Mouse (Mus musculus) limb, embryonic 13.5 days (tissue): ENCODE data around the gene Col6a6. TPM values are rescaled to one million over a fixed set of nuclear protein-coding genes. Genes with fewer than 3 reads are reported as not detected.

Experiments used
- ATAC-seq: fragments of 200-750 bp; cut with Nextera tagmentation; 2 replicates; pipeline ENCODE4 v1.8.0; 2017; ENCODE audit warnings: low read depth, moderate number of reproducible peaks, moderate TSS enrichment; ENCODE audit not compliant: low FRiP score
- H3K27ac ChIP-seq: fragments of 300-500 bp; sonication (generic); 2 replicates; pipeline ENCODE4 v1.5.1; 2015; ENCODE audit warnings: inconsistent platforms, mild to moderate bottlenecking, moderate library complexity
- H3K27me3 ChIP-seq: fragments of 300-500 bp; sonication (generic); 2 replicates; pipeline ENCODE4 v1.6.1; 2015; ENCODE audit warnings: mild to moderate bottlenecking, inconsistent platforms
- H3K36me3 ChIP-seq: fragments of 300-500 bp; sonication (generic); 2 replicates; pipeline ENCODE4 v1.6.1; 2015; ENCODE audit warnings: inconsistent platforms, mild to moderate bottlenecking, moderate library complexity
- H3K4me1 ChIP-seq: fragments of 300-500 bp; sonication (generic); 2 replicates; pipeline ENCODE4 v1.6.1; 2015; ENCODE audit warnings: inconsistent platforms
- H3K4me2 ChIP-seq: fragments of 300-500 bp; sonication (generic); replicated peaks from 2 replicates; pipeline ENCODE4 v1.6.1; 2015; ENCODE audit warnings: inconsistent platforms, mild to moderate bottlenecking, moderate library complexity
- H3K4me3 ChIP-seq: fragments of 300-500 bp; sonication (generic); 2 replicates; pipeline ENCODE4 v1.5.1; 2015; ENCODE audit warnings: moderate library complexity, mild to moderate bottlenecking, inconsistent platforms
- H3K9ac ChIP-seq: fragments of 300-500 bp; sonication (generic); 2 replicates; pipeline ENCODE4 v1.6.1; 2015; ENCODE audit warnings: mild to moderate bottlenecking, inconsistent platforms
- H3K9me3 ChIP-seq: fragments of 300-500 bp; sonication (generic); 2 replicates; pipeline ENCODE4 v1.6.1; 2016; ENCODE audit warnings: inconsistent platforms
- WGBS: fragments of 180-500 bp; shearing (Covaris S2); methylation state at CpG from one replicate; pipeline ENCODE4 v1.1.7; 2015; 5-methylcytosine and 5-hydroxymethylcytosine counted together
- polyA plus RNA-seq: library from polyadenylated mRNA; unstranded; fragments of >200 nt; fragmentation: Nextera tagmentation; extraction: Ambion mirVana; gene quantifications from 2 replicates; pipeline ENCODE4 v1.2.1, GENCODE M21; 2015

Col6a6 gene
- polyA plus RNA-seq, 1 experiment from 2014 or later: 1.7 TPM

DNA sequence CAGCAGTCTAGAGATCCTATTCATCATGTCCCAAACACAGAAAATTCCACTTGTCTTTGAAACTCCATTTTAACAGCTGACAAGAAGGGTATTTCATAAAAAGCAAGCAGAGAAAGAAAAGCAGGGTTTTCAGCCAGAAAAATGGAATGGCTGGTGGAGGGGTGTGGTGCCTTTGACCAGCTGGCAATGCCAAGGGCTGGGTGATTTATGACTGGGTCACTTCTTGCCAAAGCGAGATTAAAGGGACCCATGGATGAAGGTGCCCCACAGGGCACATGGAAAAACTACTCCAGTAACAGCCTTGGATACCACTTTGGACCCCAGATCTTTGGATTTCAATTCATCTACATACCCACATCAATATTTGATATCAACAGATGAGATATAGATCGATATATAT lies 93.3 kb downstream of the Col6a6 start:
- H3K4me2 ChIP-seq: no peak overlapping the region
- 65% methylated on average over 2 of the region's 2 CpGs for WGBS
- no peak for ATAC-seq

DNA sequence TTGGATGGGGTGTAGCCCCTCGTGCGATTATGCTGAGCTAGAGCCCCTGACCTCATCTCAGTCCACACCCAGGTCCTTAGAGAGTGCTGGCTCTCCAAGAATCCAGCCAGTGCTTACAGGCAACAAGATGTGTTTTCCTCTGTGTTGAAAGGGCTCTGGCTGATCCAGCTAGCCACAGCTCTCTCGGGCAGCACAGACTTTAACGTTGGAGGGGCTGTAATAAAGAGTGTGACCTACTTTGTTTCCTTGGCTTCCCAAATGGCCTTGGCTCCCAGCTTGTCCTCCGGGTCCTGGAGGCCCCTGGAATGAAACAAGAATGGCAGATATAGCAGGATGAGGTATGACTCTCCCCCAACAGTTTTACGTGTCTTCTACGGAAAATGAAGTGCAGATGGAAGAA lies 96.0 kb downstream of the Col6a6 start:
- Histone ChIP-seq H3K36me3 (no peaks in the 10 kb centered on the region), H3K4me1 (peaks cover 10% of the 10 kb centered on the region), H3K4me2 (no peak overlapping the region), H3K4me3 (no peak overlapping the region), H3K27me3 (no peaks in the 10 kb centered on the region), H3K27ac (peak overlapping the region; percentile 22; the same call in 1 of the 2 replicates), H3K9ac (no peak overlapping the region), H3K9me3 (no peaks in the 10 kb centered on the region)
- whole genome bisulfite sequencing: 42% methylated on average over 7 of the region's 7 CpGs
- peak; percentile 78 for ATAC-seq

More for the DNA sequence above, 93.3 kb downstream of the Col6a6 start:
- H3K4me3 ChIP-seq: no peak overlapping the region
- H3K9me3 ChIP-seq: no peaks in the 10 kb centered on the region
- H3K36me3 ChIP-seq: no peaks in the 10 kb centered on the region
- H3K27me3 ChIP-seq: no peaks in the 10 kb centered on the region
- no peak overlapping the region for H3K9ac ChIP-seq
- no peak overlapping the region for H3K27ac ChIP-seq
- H3K4me1 ChIP-seq: peaks cover 18% of the 10 kb centered on the region

DNA sequence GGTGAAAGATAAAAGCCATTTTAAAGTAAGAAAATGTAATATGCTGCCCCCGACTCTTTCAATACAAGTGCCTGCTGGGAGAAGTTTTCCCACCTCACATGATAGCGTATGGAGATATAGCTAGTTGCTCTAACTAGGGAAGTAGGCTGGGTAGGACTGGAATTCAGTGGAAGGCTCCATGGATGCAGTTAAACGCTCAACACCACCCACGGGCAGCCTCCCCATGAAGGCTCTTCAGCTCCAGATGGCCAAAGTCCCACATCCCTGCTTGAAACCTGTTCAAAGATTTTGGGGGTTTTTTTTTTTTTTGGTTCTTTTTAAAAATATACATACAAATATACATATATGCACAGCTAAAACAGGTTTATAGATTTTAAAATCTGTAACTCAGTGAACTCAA lies 107.5 kb downstream of the Col6a6 start:
- no peak overlapping the region for H3K9ac ChIP-seq
- no peak overlapping the region for H3K4me2 ChIP-seq
- 71% methylated on average over 4 of the region's 4 CpGs for WGBS
- no peaks in the 10 kb centered on the region for H3K4me1 ChIP-seq
- no peak overlapping the region for H3K4me3 ChIP-seq
- H3K27ac ChIP-seq: no peak overlapping the region
- H3K9me3 ChIP-seq: no peaks in the 10 kb centered on the region
- H3K27me3 ChIP-seq: no peaks in the 10 kb centered on the region
- H3K36me3 ChIP-seq: no peaks in the 10 kb centered on the region
- no peak for ATAC-seq

DNA sequence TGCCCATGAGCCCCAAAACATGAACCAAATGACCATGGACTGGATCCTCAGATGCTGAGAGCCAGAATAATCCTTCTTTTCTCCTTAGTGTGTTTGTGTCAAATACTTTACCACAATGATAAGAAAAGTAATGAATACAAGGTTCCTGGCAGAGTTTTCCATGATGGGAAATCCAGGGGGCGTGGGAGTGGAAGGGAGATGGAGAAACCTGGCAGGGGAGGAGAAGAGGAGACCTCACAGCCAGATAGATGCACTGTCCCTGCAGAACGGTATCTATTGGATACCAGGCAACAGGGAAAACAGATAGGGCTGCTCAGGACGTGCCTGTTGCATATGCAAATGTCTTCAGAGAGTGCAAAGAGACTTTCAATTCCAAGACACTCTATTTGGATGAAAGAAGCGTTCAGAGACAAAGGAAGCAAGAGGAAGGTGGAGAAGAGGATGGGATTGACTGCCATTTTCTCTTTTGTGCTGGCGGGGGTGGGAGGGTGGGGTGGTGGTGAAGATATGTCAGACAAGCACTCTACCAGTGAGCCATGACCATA lies 108.0 kb downstream of the Col6a6 start:
- no peak overlapping the region for H3K27ac ChIP-seq
- 56% methylated on average over 5 of the region's 5 CpGs for whole genome bisulfite sequencing

DNA sequence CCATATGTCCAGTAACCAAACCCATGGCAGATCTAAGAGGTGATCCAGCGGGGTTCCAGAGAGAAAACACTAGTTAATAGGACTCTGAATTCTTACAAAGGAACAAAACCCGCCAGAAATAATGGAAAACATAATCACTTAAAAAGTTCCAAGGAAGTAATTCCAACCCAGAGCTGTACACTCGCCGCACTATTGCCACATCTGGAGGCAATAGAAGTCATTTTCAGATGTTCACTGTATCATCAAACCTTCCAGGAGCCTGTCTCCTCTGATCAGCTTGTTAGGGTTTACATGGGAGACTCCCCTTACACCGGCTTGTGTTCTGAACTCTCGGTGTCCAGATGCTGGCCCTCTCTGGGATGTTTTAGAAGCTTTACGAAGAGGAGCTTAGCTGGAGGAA lies 108.6 kb downstream of the Col6a6 start:
- Histone ChIP-seq H3K36me3 (no peaks in the 10 kb centered on the region), H3K9me3 (no peaks in the 10 kb centered on the region), H3K27ac (no peak overlapping the region), H3K4me3 (no peak overlapping the region), H3K4me2 (no peak overlapping the region), H3K4me1 (0 out of 2 replicates have a peak, but pooled peaks cover 4% of the 10 kb centered on the region), H3K9ac (no peak overlapping the region), H3K27me3 (no peaks in the 10 kb centered on the region)
- no peak for ATAC-seq
- 27% methylated on average over 7 of the region's 7 CpGs for WGBS

More for the DNA sequence above, 108.0 kb downstream of the Col6a6 start:
- Histone ChIP-seq H3K27me3 (no peaks in the 10 kb centered on the region), H3K4me1 (no peaks in the 10 kb centered on the region), H3K4me2 (no peak overlapping the region), H3K9me3 (no peaks in the 10 kb centered on the region), H3K4me3 (no peak overlapping the region), H3K36me3 (no peaks in the 10 kb centered on the region), H3K9ac (no peak overlapping the region)
- ATAC-seq: no peak

DNA sequence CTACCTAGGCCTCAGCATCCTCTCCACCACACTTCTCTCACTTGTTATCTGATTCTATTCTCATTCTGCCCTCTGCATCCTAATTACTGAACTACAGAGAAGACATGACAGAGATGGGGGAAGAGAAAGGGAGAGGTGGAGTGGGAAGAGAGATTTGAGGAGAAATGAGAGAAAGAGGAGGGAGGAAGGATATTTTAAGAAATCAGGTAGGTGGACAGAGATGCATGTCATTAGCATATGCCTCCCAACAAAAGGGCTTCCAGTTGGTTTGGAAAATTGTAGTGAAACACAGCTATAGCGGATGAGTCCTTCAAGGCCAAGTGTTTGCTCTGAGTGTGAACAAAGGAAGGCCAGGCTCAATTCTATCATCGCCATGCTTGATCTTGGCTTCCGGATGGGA lies 115.9 kb downstream of the Col6a6 start:
- 94% methylated on average over 3 of the region's 3 CpGs for WGBS
- no peak overlapping the region for H3K4me2 ChIP-seq
- no peaks in the 10 kb centered on the region for H3K9me3 ChIP-seq
- no peak overlapping the region for H3K4me3 ChIP-seq
- H3K27ac ChIP-seq: no peak overlapping the region
- H3K4me1 ChIP-seq: 0 out of 2 replicates have a peak, but pooled peaks cover 4% of the 10 kb centered on the region
- no peaks in the 10 kb centered on the region for H3K27me3 ChIP-seq
- H3K36me3 ChIP-seq: no peaks in the 10 kb centered on the region
- no peak for ATAC-seq
- no peak overlapping the region for H3K9ac ChIP-seq

DNA sequence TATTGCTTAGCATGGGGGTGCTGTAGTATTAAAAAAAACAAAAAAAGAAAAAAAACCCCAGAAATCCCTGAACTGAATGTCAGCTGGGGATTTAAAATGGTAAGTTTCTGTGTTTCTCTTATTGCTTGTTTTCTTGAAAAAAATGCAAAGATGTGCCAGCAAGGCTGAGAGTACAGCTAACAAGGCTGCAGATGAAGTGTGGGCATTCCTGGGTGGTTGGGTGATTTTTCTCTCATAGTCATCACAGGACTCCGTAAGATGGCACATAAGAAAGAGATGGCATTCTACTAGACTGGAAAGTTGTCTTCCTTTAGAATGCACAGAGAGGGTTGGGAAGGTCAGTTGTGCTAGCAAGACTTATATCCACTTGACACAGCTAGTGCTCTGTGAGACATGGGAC lies 122.9 kb downstream of the Col6a6 start:
- H3K27ac ChIP-seq: no peak overlapping the region
- 93% methylated on average over 1 of the region's 1 CpGs for WGBS
- H3K9me3 ChIP-seq: no peaks in the 10 kb centered on the region
- no peaks in the 10 kb centered on the region for H3K27me3 ChIP-seq
- H3K4me3 ChIP-seq: no peak overlapping the region
- H3K4me2 ChIP-seq: no peak overlapping the region
- H3K36me3 ChIP-seq: no peaks in the 10 kb centered on the region
- no peaks in the 10 kb centered on the region; the same call in 1 of the 2 replicates for H3K4me1 ChIP-seq
- ATAC-seq: no peak
- no peak overlapping the region for H3K9ac ChIP-seq

DNA sequence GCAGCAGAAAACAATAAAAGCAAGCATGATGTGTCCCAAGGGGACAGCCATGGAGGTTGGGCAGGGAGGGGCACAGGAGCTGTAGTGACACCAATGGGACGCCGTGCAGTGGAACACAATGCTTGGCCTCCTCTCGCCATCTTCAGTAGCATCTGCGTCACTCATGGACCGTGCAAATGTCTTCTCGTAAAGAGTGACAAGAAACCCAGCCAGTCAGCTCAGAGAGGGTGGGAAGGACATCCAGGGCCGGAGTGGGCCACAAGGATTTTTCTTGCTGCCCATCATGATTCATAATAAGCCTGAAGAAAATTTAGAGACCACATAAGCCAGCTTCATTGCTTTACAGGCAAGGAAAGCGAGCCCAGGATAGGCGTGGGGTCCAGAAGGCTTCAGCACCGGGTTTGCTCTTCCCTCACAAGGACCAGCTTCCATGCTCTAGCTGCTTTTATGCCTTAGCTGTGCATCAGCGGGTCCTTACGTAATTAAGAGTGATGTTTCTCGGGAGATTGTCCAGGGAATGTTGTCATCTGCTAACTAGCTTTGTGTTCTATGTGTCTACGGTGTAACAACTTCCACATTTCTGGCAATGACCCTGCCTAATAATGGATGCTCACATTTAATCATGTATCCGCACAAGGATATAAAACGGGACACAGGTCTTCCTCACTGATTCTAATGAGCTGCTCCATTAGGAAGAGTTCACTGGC lies 123.6 kb downstream of the Col6a6 start:
- H3K27me3 ChIP-seq: no peaks in the 10 kb centered on the region
- WGBS: 84% methylated on average over 16 of the region's 16 CpGs
- no peaks in the 10 kb centered on the region; the same call in 1 of the 2 replicates for H3K4me1 ChIP-seq
- no peak overlapping the region for H3K9ac ChIP-seq
- no peak overlapping the region for H3K27ac ChIP-seq
- H3K36me3 ChIP-seq: no peaks in the 10 kb centered on the region
- no peak overlapping the region for H3K4me3 ChIP-seq
- H3K4me2 ChIP-seq: no peak overlapping the region
- no peak for ATAC-seq
- no peaks in the 10 kb centered on the region for H3K9me3 ChIP-seq

DNA sequence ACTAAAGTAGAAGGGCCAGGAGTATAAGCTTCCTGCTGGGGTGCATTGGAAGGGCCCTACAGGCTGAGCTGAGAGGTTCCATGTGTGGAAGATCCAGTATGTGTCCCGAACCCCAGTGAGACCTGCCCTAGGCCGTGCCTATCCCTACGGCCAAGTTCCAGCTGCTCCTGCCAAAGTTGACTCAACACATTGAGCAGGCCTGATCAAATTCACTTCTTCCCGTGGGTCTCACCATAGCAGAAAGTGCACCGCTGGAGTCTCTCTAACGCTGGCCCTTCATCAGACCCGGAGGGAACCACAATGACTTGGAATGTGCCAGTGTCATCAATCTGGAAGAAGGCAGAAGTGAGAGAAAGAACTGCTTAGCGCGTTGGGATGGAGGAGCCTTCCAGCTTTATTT lies 126.0 kb downstream of the Col6a6 start:
- Histone ChIP-seq H3K36me3 (no peaks in the 10 kb centered on the region), H3K9me3 (no peaks in the 10 kb centered on the region), H3K4me3 (no peak overlapping the region), H3K4me2 (no peak overlapping the region), H3K27me3 (no peaks in the 10 kb centered on the region), H3K9ac (no peak overlapping the region), H3K4me1 (peaks cover 16% of the 10 kb centered on the region), H3K27ac (no peak overlapping the region)
- 81% methylated on average over 9 of the region's 9 CpGs for WGBS
- no peak for ATAC-seq

DNA sequence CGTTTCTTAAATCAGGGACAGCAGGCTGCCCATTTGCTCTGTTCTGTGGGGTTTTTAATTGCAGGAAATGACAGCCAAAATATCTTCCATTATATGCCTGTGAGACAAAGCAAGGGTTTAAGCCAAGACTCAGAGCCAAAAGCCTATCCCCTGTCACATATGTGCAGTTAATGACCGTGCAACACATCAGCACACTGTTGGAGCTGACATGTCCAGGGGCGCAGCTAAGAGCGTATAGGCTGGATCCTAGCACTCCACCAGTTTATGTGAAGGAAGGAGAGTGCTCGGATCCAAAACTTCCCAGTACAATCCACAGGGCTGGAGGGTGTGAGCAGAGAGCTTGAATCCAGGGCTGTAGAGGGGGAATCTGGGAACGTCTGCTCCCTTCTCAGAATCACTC lies 127.3 kb downstream of the Col6a6 start:
- WGBS: 64% methylated on average over 6 of the region's 6 CpGs
- Histone ChIP-seq H3K27me3 (no peaks in the 10 kb centered on the region), H3K9me3 (no peaks in the 10 kb centered on the region), H3K4me1 (peaks cover 16% of the 10 kb centered on the region), H3K4me2 (no peak overlapping the region), H3K27ac (no peak overlapping the region), H3K9ac (no peak overlapping the region), H3K36me3 (no peaks in the 10 kb centered on the region), H3K4me3 (no peak overlapping the region)
- ATAC-seq: peak; percentile 63

DNA sequence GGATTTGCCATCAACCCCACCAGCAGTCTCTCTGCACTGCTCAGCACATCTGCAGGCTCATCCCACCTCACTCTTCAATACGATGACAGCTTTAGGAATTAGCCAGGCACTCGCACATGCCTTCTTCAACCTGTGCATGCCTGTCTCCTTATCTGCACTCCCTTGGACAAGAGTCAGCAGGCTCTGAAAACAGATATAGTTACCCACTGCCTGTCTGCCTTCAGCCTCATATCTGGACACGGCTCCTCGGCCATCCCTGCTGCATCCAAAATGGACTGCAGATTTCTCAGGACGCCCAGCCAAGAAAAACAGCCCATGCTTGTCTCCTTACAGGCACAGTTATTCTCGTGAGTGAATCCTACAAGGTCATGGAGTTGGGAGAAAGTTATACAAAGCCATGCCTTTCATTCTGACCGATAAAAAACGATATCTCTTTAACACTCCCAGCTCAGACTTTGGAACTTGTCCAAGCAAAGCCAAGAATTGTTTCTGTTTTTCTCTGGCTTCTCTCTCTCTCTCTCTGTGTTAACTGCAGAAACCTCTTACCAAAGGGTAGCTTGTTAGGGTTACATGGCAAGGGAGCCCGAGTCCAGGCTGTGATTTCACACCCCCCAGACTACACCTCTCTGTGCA lies 130.1 kb downstream of the Col6a6 start:
- no peaks in the 10 kb centered on the region for H3K9me3 ChIP-seq
- peak overlapping the region; percentile 28; the same call in 1 of the 2 replicates for H3K27ac ChIP-seq
- no peak for ATAC-seq
- peaks cover 16% of the 10 kb centered on the region for H3K4me1 ChIP-seq
- no peak overlapping the region for H3K9ac ChIP-seq
- no peaks in the 10 kb centered on the region for H3K36me3 ChIP-seq
- H3K4me2 ChIP-seq: no peak overlapping the region
- H3K4me3 ChIP-seq: no peak overlapping the region
- WGBS: 59% methylated on average over 9 of the region's 9 CpGs
- H3K27me3 ChIP-seq: no peaks in the 10 kb centered on the region

DNA sequence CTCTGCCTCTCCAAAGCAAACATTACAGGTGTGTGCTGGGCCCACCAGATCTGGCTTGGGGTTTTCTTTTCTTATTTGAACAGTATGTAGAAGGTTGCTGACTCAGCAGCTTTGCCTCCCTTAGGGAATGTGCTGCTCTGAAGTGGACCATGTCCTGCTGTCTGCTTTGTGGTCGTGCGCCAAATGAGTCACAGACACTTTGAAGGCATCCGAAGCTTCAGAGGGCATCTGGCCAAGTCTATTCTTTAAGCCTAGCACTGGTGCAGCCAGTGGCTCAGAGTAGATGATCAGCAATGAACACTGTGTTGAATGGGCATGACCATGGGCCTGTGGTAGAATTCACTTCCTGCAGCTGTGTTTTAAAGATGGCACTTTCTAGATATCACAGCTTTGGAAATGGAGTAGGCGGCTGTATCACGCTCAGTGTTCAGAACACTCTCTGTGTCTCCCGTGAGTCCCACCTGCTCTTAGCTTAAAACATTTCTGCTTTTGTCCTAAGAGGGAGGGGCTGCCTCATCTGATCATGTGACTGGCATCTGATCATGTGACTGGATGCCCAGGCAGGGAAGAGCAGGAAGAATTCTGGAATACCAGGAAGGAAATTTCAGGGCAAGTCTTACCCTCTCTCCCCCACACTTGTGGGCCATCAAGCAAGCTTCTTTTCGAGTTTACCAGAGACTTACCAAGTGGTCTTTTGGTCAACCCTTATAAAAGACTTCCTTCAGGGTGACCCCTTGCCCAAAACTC lies 131.0 kb downstream of the Col6a6 start:
- no peaks in the 10 kb centered on the region for H3K27me3 ChIP-seq
- H3K9me3 ChIP-seq: no peaks in the 10 kb centered on the region
- H3K4me2 ChIP-seq: no peak overlapping the region
- no peak overlapping the region for H3K4me3 ChIP-seq
- no peak overlapping the region for H3K27ac ChIP-seq
- peaks cover 16% of the 10 kb centered on the region for H3K4me1 ChIP-seq
- no peaks in the 10 kb centered on the region for H3K36me3 ChIP-seq
- no peak overlapping the region for H3K9ac ChIP-seq
- 90% methylated on average over 7 of the region's 7 CpGs for WGBS
- ATAC-seq: no peak
